Mouse (Mus musculus) layer of hippocampus, adult 2 months (tissue): ENCODE results near the gene Ift46. TPM values are rescaled to one million over a fixed set of nuclear protein-coding genes. Genes with fewer than 3 reads are reported as not detected.

Source experiments
- DNase-seq, 2 experiments: peaks; one replicate each; pipeline ENCODE4 v3.0.0; 2022; ENCODE audit warnings: low spot score in 2 of 2
- H3K27ac ChIP-seq: fragments of 200-600 bp; 2 replicates; pipeline ENCODE4 v1.8.1; 2022
- H3K4me3 ChIP-seq: fragments of 200-600 bp; 2 replicates; pipeline ENCODE4 v1.8.1; 2022; ENCODE audit warnings: mild to moderate bottlenecking
- CTCF ChIP-seq: fragments of 200-600 bp; conservative IDR thresholded peaks from 2 replicates; pipeline ENCODE4 v1.8.1; 2022; ENCODE audit warnings: antibody characterized with exemption, mild to moderate bottlenecking, moderate library complexity
- total RNA-seq, 2 experiments: library from RNA; stranded (reverse); gene quantifications; 2 replicates each; pipeline ENCODE4 v1.2.3; 2021

Gene Ift46
- total RNA-seq, 2 experiments from 2014 or later: 73.9 to 84.9 TPM

- no peak overlapping the region; the same call in 1 of the 2 replicates for H3K27ac ChIP-seq
- no peak overlapping the region for H3K4me3 ChIP-seq
- no peak for TF ChIP-seq CTCF
- DNase-seq: no peak
Measured at GRCm38 (mm10) chr9:44726431-44727146, 41.1 kb upstream of the Ift46 start.

GRCm38 (mm10) chr9:44727441-44727840 is 40.3 kb upstream of the Ift46 start:
- Histone ChIP-seq H3K4me3 (no peak overlapping the region), H3K27ac (no peak overlapping the region; the same call in 1 of the 2 replicates)
- DNase-seq: no peak
- no peak for TF ChIP-seq CTCF

- Histone ChIP-seq H3K4me3 (no peak overlapping the region), H3K27ac (peak overlapping the region; percentile 87)
- no peak for DNase-seq
- TF ChIP-seq CTCF: no peak; the same call in 1 of the 2 replicates
Measured at GRCm38 (mm10) chr9:44732130-44732549, 35.6 kb upstream of the Ift46 start.

GRCm38 (mm10) chr9:44732921-44733530 is 34.7 kb upstream of the Ift46 start:
- TF ChIP-seq CTCF: no peak
- Histone ChIP-seq H3K4me3 (peak overlapping the region; percentile 59), H3K27ac (peak overlapping the region; percentile 87)
- DNase-seq: no peak

- no peak for TF ChIP-seq CTCF
- peak overlapping the region; percentile 59 for H3K4me3 ChIP-seq
- peak overlapping the region; percentile 87 for H3K27ac ChIP-seq
- DNase-seq: peak; percentile 38 to 70
Measured at GRCm38 (mm10) chr9:44733671-44734523, 33.8 kb upstream of the Ift46 start.

- peak; percentile 38 to 75 for DNase-seq
- H3K4me3 ChIP-seq: peak within 1 kb of the TSS; percentile 59
- peak within 1 kb of the TSS; percentile 87 for H3K27ac ChIP-seq
- TF ChIP-seq CTCF: peak; percentile 69
Measured at GRCm38 (mm10) chr9:44734524-44735494, 32.9 kb upstream of the Ift46 start, which contains the start of gene Phldb1. TSS of gene Phldb1 (minus strand) at chr9:44735198.

GRCm38 (mm10) chr9:44735886-44736285 is 31.8 kb upstream of the Ift46 start:
- no peak for TF ChIP-seq CTCF
- peak overlapping the region; percentile 74 for H3K27ac ChIP-seq

GRCm38 (mm10) chr9:44736301-44736700 is 31.4 kb upstream of the Ift46 start:
- TF ChIP-seq CTCF: no peak
- Histone ChIP-seq H3K4me3 (no peak overlapping the region), H3K27ac (peak overlapping the region; percentile 74; the same call in 1 of the 2 replicates)
- no peak for DNase-seq

More at GRCm38 (mm10) chr9:44735886-44736285, 31.8 kb upstream of the Ift46 start:
- DNase-seq: no peak
- no peak overlapping the region for H3K4me3 ChIP-seq

- no peak for TF ChIP-seq CTCF
- DNase-seq: no peak
- Histone ChIP-seq H3K4me3 (no peak overlapping the region), H3K27ac (peak overlapping the region; percentile 8; the same call in 1 of the 2 replicates)
Measured at GRCm38 (mm10) chr9:44737240-44737949, 30.3 kb upstream of the Ift46 start.

GRCm38 (mm10) chr9:44740663-44741192 is 27.0 kb upstream of the Ift46 start:
- Histone ChIP-seq H3K4me3 (no peak overlapping the region), H3K27ac (no peak overlapping the region)
- DNase-seq: no peak
- peak; percentile 37 for TF ChIP-seq CTCF

GRCm38 (mm10) chr9:44745371-44745770 is 22.3 kb upstream of the Ift46 start:
- no peak for TF ChIP-seq CTCF
- no peak overlapping the region for H3K27ac ChIP-seq
- DNase-seq: no peak
- H3K4me3 ChIP-seq: no peak overlapping the region
